Mouse (Mus musculus) liver (tissue): ENCODE measurements around the gene Ccn2.

Experiments used
- DNase-seq: peaks from one replicate; pipeline ENCODE4 v3.0.0-alpha.2; 2020; ENCODE audit warnings: mixed read lengths

The Ccn2 gene

DNA sequence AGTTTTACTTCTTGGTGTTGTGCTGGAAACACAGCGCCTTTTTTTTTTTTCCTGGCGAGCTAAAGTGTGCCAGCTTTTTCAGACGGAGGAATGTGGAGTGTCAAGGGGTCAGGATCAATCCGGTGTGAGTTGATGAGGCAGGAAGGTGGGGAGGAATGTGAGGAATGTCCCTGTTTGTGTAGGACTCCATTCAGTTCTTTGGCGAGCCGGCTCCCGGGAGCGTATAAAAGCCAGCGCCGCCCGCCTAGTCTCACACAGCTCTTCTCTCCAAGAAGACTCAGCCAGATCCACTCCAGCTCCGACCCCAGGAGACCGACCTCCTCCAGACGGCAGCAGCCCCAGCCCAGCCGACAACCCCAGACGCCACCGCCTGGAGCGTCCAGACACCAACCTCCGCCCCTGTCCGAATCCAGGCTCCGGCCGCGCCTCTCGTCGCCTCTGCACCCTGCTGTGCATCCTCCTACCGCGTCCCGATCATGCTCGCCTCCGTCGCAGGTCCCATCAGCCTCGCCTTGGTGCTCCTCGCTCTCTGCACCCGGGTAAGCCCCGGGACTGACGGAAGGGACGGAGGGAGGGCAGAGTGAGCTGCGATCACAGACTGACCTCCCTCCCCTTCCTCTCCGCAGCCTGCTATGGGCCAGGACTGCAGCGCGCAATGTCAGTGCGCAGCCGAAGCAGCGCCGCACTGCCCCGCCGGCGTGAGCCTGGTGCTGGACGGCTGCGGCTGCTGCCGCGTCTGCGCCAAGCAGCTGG, at the start of gene Ccn2:
Gene Ccn2, plus strand, starts transcription at position 193 of the 753 bp plus-strand sequence.
- DNase-seq: peak; percentile 57

DNA sequence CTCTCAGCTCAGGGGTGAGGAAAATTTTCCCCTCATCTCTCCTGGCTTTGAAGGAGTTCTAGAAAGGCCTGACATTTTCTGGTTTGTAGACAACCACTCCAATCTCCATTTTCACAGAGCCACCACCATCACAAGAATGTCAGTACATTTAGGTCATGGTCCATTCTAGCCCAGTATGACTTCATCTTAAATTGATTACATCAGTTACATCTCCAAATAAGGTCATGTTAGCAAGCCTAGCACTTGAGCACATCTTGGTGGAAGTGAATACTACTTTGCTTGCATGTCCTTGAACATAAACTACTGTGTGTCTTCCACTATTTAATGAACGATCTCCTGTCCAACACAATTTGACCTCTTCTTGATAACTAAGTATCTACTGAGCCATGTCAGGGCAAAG, 42.4 kb upstream of the Ccn2 start:
- DNase-seq: no peak

DNA sequence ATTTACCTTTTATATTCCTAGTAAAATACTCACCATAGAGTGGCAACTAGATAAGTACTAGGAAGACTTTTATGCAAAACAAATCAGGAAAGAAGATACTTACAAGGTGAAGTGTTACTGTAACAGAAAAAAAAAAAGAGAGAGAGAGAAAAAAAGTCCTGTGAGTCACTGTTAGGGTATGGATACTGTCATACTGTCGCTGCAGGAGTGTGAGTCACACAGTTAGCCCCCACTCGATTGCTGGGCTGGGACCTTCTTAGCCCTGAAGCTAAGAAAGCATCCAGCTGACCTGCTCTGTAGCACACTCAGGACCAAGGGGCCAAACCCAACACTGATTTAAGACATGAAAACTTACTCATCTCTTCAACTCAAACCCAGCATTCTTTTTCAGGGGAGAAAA, 41.2 kb upstream of the Ccn2 start:
- DNase-seq: no peak

DNA sequence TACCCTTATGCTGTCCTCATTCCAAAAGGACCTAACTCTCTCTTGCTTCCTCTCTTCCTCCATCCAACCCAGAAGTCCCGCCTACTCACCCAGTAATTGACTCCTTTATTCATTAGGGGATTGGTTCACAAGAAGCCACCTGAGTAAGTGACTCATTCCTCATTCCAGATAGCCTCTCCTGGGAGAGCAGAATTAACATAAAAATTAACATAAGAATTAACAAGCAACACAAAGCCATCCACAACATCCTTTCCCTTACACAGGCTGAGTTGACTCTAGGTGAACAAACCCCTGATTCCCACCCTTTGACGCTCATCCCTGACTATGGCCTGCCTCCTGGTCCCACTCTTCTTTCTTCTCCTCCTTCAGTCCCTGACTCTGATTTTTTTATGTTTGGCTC, 36.9 kb upstream of the Ccn2 start:
- no peak for DNase-seq

DNA sequence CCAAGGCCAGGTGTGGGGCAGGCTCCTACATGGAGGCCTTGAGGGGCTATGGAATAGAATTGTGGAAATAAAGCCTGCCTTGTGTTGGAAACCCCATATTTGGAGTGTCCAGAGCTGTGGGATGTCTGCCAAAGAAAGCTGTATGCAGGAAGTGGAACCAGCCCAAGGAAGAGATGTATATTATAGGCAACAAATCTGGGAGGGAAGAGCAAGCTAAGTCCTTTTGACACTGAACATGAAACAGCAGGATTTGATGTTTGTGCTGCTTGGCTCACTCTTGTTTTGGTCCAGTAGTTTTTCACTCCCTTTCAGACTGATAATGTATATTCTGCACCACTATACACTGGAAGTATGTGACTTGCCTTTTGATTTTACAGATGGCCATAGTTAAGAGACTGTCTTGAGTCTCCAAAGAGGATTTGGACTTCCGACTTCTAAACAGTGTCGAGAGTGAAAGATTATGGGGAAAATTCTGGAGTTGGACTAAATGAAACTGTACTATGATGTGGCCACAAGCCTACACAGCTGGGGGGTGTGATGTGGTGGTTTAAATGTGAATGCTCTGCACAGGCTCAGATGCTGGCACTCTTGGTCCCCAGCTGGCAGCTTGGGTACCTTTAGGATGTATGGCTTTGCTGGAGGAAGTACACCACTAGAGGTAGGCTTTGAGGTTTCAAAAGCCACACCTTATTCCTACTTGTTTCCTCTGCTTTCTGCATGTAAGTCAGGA, 25.4 kb upstream of the Ccn2 start:
- DNase-seq: no peak

DNA sequence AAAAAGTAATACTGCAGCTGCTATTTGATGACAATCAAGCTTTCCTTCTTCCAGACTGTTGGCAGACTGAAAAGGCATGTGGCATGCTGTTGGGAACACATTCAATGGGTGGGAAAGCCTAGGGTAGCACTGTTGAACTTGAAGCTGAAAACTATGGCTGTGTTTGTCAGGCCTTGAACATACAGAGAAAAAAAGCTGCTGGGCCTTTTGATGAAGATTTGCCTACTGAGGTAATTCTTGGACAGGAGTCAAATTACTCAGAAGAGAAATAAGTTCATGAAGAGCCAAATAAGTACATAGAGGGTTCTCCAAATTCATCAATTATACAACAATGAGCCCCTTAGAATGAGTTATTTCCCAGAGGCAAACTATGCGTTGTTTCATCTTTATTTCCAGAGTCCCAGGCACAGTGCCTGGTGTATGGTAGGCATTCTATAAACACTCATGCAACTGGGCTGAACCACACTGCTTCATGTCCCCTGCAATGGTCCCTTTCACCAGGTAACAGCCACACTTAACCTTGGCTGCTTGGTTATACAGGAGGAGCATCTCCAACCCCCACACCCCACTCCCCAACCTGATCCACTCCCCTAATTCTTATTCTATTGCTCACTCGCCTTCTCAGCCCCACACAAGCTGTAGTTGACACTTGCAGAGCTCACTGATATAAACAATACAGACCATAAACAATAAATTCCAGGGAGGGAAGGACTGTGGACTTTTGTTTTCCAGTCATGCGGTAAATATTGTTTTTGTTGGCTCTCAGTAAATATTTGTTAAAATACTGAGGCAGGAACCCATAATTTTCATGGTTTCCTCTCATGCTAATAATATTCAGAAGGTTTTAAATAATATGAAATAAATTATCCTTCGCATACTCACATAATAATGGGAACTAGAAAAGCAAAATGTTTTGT, 22.9 kb upstream of the Ccn2 start:
- no peak for DNase-seq

DNA sequence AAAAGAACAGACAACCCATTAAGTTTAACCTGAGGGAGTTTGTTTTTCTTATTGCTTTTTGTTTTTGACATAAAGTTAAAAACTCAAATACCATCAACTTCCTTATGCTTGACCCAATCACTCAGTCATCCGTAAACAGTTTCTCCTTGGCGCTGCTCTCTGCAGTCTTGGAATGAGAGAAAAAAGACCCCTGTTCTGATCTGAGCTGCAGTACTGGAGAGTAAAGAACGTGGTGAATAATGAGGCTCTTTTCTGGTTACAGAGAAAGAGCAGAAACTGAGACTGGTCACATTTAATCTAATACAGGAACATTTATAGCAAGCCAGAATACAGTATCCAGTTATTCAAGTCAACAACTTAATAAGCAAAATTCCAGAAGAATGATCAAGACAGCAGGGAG, 21.8 kb upstream of the Ccn2 start:
- DNase-seq: no peak

DNA sequence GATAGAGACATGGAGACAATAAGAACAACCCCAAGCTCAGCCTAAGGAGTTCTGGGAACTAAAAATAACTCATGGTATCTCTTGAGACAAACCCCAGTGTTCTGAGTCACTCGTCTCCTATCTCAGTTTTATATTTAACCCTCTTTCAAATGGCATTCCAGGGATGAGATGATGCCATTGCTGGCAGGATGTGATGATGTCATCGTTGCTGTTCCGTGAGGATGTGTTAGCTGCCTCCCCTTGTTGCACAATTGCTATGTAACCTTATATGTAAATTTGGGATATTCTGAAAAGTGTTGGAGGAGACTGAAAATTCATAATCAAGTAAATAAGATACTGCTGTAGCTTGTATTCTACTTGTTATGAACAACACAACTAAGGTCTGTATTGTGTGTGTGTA, 14.2 kb upstream of the Ccn2 start:
- DNase-seq: no peak

DNA sequence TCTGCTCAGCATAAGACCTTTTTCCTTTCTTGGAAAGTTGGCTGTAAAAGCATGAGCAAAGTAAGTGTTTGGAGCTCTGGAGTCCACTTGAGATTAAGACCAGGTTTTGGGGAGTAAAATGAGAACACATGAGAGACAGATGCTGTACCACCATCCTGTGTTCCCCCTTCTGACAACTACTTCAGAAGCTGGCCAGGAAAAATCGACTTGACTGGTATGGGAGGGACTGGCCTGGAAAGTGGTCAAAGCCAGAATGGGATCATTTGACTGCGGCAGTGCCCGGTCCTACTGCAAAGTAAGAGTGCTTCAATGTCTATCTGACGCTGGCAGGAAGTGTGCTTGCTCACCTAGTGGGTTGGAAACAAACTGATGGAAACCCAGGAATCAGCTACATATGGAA, 6.4 kb upstream of the Ccn2 start:
- no peak for DNase-seq

DNA sequence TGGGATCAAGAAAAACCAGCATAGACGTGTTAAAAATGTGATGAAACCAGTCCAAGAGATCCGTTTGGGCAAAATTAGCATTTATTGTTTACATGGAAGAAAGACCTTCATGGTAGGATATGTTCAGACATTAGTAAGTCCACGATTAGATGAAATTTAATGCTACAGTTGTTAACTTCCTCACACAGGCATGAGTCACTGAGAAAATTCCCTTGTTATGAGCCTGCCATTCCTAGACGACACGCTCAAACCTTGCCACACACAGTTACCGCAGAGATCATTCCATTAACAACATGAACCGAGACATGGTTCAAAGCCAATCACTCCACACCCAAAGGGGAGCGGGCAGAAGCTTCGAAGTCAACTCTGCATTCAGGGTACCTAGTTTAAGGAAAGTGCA, 6.0 kb upstream of the Ccn2 start:
- DNase-seq: no peak

DNA sequence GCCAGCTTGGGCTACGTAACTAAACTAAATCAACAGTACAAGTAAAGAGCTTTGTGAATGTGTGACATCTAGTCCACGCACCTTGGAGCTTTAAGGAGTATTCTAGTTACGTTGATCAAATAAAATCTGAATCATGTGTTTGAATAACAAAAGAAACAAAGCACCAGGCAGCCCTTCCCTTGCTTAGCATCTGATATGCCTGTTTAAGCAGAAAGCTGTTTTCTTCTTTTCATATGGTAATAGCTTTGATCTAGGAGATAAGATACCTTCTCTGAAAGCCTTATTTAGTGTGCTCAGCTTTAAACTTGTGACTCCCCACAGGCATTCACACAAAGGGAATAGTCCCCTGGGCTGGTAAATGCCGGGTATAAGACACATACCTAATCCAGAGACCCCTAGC, 4.7 kb upstream of the Ccn2 start:
- DNase-seq: no peak

DNA sequence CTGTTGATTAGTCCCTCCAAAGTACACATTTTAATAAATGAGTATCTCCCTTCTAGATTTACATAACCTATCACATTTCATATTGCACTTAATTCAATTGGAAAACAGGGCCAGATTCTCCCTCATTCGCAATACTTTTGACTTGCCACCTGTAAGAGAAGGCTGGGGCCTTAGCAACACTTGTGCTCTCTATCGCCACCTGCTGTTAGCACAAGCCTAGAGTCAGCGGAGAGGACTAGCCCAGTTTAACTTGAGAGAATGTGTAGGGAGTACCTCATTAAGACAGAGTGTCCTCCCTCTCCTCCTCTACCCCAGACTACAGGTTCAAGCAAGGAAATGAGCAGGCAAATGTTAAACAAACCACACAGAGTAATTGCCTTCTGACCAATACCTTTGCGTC, 4.1 kb upstream of the Ccn2 start:
- peak; percentile 69 for DNase-seq

DNA sequence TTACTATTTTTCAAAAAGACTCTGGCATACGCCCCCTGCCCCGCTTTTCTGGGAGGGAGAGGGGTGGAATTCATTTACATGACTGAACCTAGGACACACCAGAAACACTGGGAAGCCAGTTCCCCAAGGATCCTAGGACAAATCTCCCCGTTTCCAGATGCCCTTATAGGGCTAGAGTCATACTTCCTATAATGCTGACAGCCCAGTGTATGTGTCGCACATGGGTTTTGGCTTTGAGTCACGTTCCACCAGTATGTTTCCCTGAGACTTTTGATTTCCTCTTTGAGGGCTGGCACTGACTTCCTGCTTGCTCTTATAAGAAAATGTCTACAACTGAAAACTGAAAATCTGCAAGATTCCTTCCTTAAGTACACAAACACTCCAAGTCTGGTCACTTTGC, 3.5 kb upstream of the Ccn2 start:
- no peak for DNase-seq

DNA sequence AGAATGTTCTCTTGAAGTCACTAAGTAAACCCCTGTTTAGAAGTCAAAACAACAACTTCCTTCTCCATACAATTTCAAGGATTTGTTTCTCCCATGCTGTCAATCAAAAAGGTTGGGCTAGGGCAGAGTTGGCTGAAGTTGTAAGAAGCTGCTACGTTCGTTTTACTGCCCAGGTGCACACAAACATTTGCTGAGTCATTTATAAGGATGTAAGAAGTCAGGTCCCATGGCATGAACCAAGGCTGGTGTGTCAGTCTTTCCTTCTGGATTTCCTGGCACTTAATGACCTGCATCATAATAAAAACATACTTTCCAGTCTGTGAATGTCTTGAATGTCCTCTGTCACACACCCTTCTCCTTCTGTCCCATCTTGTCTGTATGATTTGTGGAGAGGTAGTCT, 2.9 kb upstream of the Ccn2 start:
- no peak for DNase-seq

DNA sequence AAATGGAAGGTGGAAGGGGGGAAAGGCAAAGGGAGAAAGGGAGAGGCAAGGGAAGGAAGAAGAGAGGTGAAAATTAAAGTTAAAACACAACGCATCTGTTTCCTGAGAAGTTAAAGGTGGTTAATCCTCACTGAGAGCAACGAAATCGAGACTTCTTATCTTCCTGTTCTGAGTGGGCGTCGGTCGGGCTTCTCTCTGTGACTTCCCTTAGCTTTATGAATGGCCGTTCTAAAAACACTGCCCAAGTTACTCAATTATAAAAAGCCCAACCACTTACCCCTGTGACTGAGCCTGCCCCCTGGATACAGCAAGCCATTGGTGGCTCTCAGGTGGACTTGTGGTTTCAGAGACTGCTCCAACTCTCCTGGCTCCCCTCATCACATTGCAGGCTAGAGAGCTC, 2.3 kb upstream of the Ccn2 start:
- no peak for DNase-seq

DNA sequence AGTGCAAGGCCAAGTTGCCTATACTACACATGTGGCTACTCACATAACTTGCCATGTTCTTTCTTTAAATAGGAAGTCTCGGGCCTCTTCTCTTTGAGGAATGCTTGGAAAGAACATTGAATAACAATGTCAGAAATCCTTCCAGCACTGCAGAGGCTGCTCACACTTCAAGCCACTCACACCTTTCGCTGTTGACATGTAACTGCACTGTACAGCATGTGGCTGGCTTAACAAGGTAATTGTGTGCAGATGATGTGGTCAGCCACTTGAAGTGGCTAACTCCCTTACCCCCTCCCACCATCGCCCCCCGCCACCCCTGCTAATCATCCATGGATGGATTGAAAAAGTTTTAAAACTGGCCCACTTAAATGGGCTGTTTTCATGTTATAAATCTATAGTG, 1.7 kb upstream of the Ccn2 start:
- DNase-seq: no peak

DNA sequence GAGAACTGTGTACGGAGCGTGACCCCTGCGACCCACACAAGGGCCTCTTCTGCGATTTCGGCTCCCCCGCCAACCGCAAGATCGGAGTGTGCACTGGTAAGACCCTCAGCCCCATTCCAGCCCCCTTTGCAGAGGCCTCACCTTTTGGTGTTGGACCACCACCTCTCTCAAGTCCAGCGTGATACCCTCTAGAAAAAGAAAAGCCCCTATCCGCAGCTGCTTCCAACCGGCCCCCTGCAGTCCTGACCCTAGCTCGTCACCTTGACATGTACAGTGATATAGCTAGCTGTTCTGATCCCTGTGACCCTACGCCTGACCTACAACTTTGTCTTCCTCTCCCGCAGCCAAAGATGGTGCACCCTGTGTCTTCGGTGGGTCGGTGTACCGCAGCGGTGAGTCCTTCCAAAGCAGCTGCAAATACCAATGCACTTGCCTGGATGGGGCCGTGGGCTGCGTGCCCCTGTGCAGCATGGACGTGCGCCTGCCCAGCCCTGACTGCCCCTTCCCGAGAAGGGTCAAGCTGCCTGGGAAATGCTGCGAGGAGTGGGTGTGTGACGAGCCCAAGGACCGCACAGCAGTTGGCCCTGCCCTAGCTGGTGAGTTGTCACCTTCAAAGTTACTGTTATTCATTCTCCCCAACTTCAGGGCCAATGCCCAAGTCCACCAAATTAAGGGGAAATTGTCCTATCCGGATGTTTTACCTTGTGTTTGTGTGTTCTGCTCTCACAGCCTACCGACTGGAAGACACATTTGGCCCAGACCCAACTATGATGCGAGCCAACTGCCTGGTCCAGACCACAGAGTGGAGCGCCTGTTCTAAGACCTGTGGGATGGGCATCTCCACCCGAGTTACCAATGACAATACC, 994 bp downstream of the Ccn2 start:
- no peak for DNase-seq

DNA sequence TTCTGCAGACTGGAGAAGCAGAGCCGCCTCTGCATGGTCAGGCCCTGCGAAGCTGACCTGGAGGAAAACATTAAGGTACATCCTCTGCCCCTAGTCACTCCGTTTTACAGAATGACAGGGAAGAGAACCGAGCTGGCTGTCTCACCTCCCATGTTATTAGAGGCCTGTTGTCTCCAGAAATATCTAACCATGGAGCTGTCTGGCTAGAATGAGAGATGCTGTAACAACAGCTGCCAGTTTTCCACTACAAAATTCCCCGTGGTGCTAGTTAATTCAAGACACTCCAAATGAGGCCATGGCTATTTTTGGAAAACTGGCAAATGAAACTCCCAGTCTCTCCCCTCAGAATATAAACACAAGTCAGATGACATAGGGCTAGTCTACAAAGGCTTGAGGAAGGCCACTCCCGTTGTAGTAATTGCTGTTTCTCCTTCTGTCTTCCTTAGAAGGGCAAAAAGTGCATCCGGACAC, 1.7 kb downstream of the Ccn2 start:
- no peak for DNase-seq

DNA sequence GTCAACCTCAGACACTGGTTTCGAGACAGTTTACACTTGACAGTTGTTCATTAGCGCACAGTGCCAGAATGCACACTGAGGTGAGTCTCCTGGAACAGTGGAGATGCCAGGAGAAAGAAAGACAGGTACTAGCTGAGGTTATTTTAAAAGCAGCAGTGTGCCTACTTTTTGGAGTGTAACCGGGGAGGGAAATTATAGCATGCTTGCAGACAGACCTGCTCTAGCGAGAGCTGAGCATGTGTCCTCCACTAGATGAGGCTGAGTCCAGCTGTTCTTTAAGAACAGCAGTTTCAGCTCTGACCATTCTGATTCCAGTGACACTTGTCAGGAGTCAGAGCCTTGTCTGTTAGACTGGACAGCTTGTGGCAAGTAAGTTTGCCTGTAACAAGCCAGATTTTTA, 2.5 kb downstream of the Ccn2 start:
- DNase-seq: no peak

DNA sequence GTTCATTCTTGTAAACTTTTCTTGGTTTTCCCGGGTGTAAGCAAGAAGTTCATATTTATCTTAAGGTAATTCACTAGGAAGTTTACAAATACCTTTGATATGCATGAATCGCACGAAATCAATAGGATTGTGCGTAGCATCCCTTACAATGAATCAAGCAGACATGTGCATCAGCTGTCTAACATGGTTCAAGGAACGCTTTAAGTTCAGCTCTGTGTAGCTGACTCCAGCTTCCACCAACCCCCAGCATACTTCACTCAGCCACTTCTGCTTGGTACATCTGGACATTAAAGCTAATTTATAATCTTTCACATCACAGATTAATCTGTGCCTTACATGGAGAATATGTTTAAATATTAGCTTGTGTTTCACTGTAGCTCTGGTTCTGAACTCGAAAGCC, 3.5 kb downstream of the Ccn2 start:
- no peak for DNase-seq

DNA sequence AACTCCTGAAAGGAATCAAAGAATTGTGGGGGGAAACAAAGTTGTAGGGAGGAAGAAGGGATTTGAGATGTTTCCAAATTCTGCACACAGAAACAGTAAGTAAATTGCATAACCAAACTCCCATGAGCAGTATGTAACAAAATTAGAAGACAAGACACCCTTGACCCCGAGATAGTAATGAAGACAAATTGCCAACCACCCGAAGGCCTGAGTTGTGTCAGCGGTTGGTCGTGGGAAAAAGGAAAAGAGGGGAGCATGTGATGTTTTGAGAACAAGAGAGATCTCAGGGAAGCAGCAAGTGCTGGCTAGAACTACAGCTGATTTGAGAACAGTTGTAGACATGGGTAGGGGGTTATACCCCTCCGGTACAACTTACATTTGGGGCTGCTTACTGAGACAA, 4.6 kb downstream of the Ccn2 start:
- DNase-seq: no peak

DNA sequence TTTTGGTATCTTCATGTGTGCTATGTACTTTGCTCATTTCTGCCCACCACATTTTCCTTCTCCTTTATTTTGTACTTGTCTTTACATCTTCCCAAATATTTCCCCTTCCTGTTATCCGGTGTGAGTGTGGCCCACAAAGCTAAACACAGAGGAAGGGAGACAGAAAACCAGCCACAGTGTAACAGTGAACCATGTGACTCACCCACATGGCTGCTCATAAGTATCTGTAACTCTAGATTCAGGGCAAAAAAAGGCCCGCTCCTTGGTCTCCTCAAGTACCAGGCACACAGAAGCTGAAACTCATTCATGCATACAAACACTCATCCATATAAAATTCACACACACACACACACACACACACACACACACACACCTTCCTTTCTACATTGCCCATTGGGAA, 7.8 kb downstream of the Ccn2 start:
- DNase-seq: no peak

DNA sequence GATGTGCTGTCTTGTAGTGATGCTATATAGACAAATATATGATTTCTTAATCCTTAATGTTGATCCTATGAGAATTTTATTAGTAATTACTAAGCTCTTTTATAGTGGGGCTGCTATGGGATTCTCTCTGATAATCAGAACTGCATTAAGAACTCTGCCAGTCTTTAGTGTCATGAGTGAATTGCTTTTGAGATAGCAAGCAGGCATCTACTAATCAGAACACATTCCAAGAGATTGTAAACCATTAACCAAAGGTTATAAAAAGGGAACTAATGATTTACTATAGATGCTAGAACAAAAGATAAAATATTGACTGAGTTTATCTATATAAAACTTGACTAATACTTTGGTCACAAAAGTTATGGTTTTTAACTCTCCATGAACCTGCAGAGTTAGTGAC, 8.5 kb downstream of the Ccn2 start:
- DNase-seq: no peak
